Mouse (Mus musculus): ENCODE data around the gene Fcho1. TPM values are rescaled to one million over a fixed set of nuclear protein-coding genes. Genes with fewer than 3 reads are reported as not detected.
"Not testable (repeated sequence)": the region's sequence is repeated elsewhere in the genome, so short reads cannot be mapped to it uniquely, and the experiment has no call there.

Fcho1 gene
- polyA plus RNA-seq, 1 experiment from 2014 or later, result 3.9 TPM

DNA sequence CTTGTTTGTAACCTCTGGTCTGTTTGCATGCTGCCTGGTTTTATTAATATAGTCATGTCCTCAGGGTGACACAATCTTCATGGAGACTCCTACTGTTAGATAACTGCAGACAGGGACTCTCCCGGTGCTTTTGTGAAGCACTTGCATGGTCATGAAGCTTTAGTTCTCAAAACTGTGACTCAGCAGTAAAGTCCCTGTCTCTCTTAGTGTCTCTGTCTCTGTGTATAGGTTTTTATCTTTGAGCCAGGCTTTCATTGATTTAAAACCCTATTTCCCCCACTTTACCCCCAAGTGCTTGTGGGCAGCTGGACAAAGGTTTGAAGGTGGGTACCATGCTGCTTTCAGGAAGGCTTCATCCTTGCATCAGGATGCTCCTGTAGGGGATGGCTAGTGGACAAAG is 19.8 kb upstream of the Fcho1 start:
- DNase-seq, result no peak
- H3K4me2 ChIP-seq, result no peak overlapping the region
- no peaks in the 10 kb centered on the region for H3K9me3 ChIP-seq (ENCODE audit: low read depth, low read length)
- H3K9ac ChIP-seq, result no peak overlapping the region
- 86% methylated on average over 1 of the region's 1 CpGs for WGBS
- TF ChIP-seq CTCF (IDR thresholded peaks at IDR 0.05; ENCODE audit: low read depth), result no peak
- no peak overlapping the region for H3K27ac ChIP-seq (ENCODE audit: low read depth)
- H3K4me1 ChIP-seq (ENCODE audit: insufficient read depth), result no peaks in the 10 kb centered on the region
- ATAC-seq (ENCODE audit: insufficient read depth), result no peak
- H3K27me3 ChIP-seq (ENCODE audit: insufficient read depth, low read length), result no peaks in the 10 kb centered on the region
- H3K4me3 ChIP-seq (ENCODE audit: low read depth, low read length), result no peak overlapping the region
- H3K36me3 ChIP-seq (ENCODE audit: insufficient read depth), result no peaks in the 10 kb centered on the region

DNA sequence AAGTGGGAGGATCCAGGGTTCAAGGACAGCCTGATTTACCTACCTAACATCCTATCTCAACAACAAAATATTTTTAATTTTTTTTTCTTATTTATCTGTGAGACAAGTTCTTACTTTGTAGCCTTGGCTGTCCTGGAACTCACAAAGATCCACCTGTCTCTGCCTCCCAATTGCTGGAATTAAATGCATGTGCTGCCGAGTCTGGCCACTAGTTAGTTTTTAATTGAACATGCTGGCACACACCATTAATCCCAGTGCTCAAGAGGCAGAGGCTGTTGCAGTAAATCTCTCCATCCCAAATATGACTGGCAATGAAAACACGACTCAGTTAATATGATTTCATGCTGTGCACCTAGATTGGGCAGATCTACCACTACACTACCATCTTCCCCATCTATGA is 17.3 kb upstream of the Fcho1 start:
- H3K4me2 ChIP-seq, result no peak overlapping the region
- 55% methylated on average over 2 of the region's 2 CpGs for WGBS
- no peak overlapping the region for H3K9ac ChIP-seq
- no peak overlapping the region for H3K4me3 ChIP-seq (ENCODE audit: low read depth, low read length)
- no peaks in the 10 kb centered on the region for H3K4me1 ChIP-seq (ENCODE audit: insufficient read depth)
- no peaks in the 10 kb centered on the region for H3K36me3 ChIP-seq (ENCODE audit: insufficient read depth)
- TF ChIP-seq CTCF (IDR thresholded peaks at IDR 0.05; ENCODE audit: low read depth), result no peak
- ATAC-seq (ENCODE audit: insufficient read depth) (no peak), DNase-seq (no peak)
- H3K27me3 ChIP-seq (ENCODE audit: insufficient read depth, low read length), result no peaks in the 10 kb centered on the region
- H3K27ac ChIP-seq (ENCODE audit: low read depth), result no peak overlapping the region
- H3K9me3 ChIP-seq (ENCODE audit: low read depth, low read length), result no peaks in the 10 kb centered on the region

DNA sequence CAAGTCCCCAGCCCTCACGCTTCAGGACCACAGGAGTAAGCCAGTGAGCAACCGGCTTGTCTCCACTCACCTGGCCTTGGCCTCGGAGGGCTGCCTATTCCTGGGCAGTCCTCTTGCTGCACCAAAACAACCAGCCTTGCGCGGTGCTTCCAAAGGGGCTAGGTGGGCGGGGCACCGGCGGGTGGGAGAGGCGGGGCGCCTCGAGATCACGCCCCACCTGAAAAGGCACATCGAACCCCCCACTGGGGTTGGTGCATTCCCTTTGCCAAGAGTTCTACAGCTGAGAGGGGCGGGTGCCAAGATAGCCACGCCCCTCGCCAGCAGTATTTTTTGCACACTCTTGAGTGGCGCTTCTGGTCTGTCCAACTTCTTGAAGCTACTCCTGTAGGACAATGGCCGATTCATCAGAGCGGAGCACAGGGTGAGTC is 16.2 kb upstream of the Fcho1 start:
- 5% methylated on average over 19 of the region's 19 CpGs for WGBS
- peak; percentile 83 for ATAC-seq (ENCODE audit: insufficient read depth)
- peak overlapping the region; percentile 8; the same call in 1 of the 2 replicates for H3K4me3 ChIP-seq (ENCODE audit: low read depth, low read length)

DNA sequence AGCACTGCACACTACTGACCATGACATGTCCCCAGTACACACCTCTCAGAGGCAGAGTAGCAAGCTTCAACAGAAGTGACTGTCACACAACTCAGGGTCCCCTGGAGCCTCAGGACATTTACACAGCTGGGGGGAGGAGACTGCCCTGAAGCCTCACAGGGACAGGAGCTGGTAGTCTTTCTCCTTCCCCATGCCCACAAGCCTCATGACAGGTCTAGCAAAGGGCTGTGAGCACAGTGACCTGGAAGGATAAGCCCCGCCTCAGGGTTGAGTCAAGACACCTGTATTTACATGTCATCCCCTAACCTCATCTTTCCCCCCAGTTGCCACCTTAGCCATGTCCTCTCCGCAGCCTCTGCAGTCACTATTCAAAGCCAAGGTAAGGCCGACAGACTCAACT is 15.7 kb upstream of the Fcho1 start:
- Histone ChIP-seq H3K9ac (no peak overlapping the region), H3K4me2 (peak overlapping the region; percentile 53), H3K9me3 (ENCODE audit: low read depth, low read length) (no peaks in the 10 kb centered on the region), H3K4me1 (ENCODE audit: insufficient read depth) (no peaks in the 10 kb centered on the region), H3K27me3 (ENCODE audit: insufficient read depth, low read length) (no peaks in the 10 kb centered on the region), H3K27ac (ENCODE audit: low read depth) (no peak overlapping the region), H3K4me3 (ENCODE audit: low read depth, low read length) (no peak overlapping the region), H3K36me3 (ENCODE audit: insufficient read depth) (no peaks in the 10 kb centered on the region)
- TF ChIP-seq CTCF (IDR thresholded peaks at IDR 0.05; ENCODE audit: low read depth), result no peak
- ATAC-seq (ENCODE audit: insufficient read depth), result peak; percentile 12; the same call in 1 of the 2 replicates
- WGBS, result 41% methylated on average over 3 of the region's 3 CpGs
- DNase-seq, result no peak

More for the DNA sequence above, 16.2 kb upstream of the Fcho1 start:
- Histone ChIP-seq H3K9ac (no peak overlapping the region), H3K27me3 (ENCODE audit: insufficient read depth, low read length) (no peaks in the 10 kb centered on the region), H3K4me2 (peak overlapping the region; percentile 53), H3K4me1 (ENCODE audit: insufficient read depth) (no peaks in the 10 kb centered on the region), H3K27ac (ENCODE audit: low read depth) (no peak overlapping the region), H3K9me3 (ENCODE audit: low read depth, low read length) (no peaks in the 10 kb centered on the region), H3K36me3 (ENCODE audit: insufficient read depth) (no peaks in the 10 kb centered on the region)
- TF ChIP-seq CTCF (IDR thresholded peaks at IDR 0.05; ENCODE audit: low read depth), result no peak
- DNase-seq, result peak; percentile 60

DNA sequence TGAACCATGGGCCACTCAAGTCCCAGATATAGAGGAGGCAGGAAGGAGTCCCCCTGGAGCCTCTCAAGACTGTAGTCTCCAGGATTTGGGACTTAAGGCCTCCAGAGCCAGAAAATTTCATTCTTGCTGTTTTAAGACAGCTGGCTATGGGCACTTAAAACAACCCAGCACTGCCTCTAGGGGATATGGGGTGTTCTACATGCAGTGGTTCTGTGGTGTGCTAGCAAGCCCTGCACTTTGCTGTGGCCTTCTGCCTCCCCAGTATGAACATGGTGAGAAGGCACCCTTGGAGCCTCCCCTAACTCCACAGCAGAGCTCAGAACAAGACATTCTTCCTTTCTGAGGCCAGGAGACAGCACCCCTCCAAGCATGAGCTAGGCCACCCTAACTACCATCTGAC is 12.8 kb upstream of the Fcho1 start:
- not testable (repeated sequence) for H3K27me3 ChIP-seq (ENCODE audit: insufficient read depth, low read length); H3K4me1 ChIP-seq (ENCODE audit: insufficient read depth); H3K4me2 ChIP-seq; H3K36me3 ChIP-seq (ENCODE audit: insufficient read depth); DNase-seq; H3K9me3 ChIP-seq (ENCODE audit: low read depth, low read length); ATAC-seq (ENCODE audit: insufficient read depth); H3K4me3 ChIP-seq (ENCODE audit: low read depth, low read length); H3K9ac ChIP-seq; H3K27ac ChIP-seq (ENCODE audit: low read depth)

DNA sequence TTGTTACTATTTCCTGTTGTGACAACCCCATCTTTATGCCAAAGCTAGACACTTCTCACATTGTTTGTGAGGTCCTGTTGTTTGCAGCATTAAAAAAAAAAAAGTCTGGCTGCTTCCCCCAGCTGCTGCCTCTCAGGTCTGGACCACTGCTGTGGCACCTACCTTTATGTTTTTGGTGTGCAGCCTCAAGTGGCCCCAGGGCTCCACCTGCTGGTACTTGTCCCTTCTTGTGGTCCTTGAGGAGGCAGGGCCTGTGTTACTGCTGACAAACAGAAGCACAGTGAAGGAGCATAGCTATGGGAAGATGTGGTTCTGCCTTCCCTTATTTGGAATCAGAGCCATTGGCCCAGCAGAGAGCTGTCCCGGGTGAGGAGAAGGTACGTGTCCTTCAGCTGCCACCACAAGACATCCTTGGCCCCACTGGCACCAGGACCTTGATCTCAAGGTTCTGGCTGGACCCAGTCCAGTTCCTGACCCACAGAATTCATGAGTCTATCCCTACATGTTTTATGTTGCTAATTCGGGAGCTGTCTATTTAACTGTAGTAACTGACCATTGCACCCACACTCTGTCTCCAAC is 6.2 kb upstream of the Fcho1 start:
- WGBS, result 49% methylated on average over 3 of the region's 3 CpGs
- no peaks in the 10 kb centered on the region for H3K36me3 ChIP-seq (ENCODE audit: insufficient read depth)
- H3K4me1 ChIP-seq (ENCODE audit: insufficient read depth), result 0 out of 2 replicates have a peak, but pooled peaks cover 5% of the 10 kb centered on the region
- peak; percentile 60 for TF ChIP-seq CTCF (IDR thresholded peaks at IDR 0.05; ENCODE audit: low read depth)
- DNase-seq (peak; percentile 37), ATAC-seq (ENCODE audit: insufficient read depth) (no peak)
- no peak overlapping the region for H3K4me2 ChIP-seq
- no peaks in the 10 kb centered on the region for H3K9me3 ChIP-seq (ENCODE audit: low read depth, low read length)
- no peak overlapping the region for H3K9ac ChIP-seq
- H3K27me3 ChIP-seq (ENCODE audit: insufficient read depth, low read length), result peaks cover 4% of the 10 kb centered on the region
- no peak overlapping the region for H3K27ac ChIP-seq (ENCODE audit: low read depth)
- H3K4me3 ChIP-seq (ENCODE audit: low read depth, low read length), result no peak overlapping the region

DNA sequence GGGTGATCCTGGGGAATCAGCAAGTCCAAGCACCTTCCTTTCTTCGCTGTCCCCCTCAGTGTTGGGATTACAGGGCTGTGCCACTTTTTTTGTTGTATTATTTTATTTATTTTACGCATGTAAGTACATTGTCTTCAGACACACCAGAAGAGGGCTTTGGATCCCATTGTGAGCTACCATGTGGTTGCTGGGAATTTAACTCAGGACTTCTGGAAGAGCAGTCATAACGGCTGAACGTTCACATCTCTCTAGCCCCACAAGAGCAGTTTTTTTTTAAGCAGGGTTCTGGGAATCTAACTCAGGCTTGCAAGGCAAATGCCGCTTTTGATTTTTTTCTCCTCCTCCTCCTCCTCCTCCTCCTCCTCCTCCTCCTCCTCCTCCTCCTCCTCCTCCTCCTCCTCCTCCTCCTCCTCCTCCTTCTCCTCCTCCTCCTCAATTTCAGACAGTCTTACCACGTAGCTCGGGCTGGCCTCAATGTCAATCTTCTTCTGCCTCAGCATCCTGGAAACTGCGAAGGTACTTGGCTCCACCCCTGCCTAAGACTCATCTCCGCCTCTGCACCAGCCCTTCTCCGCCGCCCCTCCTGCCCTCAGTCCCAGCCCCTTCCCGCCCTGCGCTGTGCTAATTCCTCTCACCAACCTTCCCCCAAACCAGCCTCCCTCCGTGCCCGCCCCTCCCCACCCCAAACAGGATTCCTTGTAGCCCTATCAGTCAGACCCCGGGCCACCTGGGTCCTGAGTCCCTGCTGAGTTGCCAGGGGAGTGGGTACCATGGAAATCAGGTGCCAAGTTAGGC is 3.5 kb upstream of the Fcho1 start:
- WGBS, result 3% methylated on average over 14 of the region's 16 CpGs
- Histone ChIP-seq H3K9ac (no peak overlapping the region), H3K27me3 (ENCODE audit: insufficient read depth, low read length) (peaks cover 26% of the 10 kb centered on the region), H3K4me1 (ENCODE audit: insufficient read depth) (0 out of 2 replicates have a peak, but pooled peaks cover 5% of the 10 kb centered on the region), H3K4me2 (peak overlapping the region; percentile 58), H3K27ac (ENCODE audit: low read depth) (no peak overlapping the region), H3K9me3 (ENCODE audit: low read depth, low read length) (no peaks in the 10 kb centered on the region), H3K4me3 (ENCODE audit: low read depth, low read length) (peak overlapping the region; percentile 14; the same call in 1 of the 2 replicates), H3K36me3 (ENCODE audit: insufficient read depth) (no peaks in the 10 kb centered on the region)
- DNase-seq, result no peak
- no peak for TF ChIP-seq CTCF (IDR thresholded peaks at IDR 0.05; ENCODE audit: low read depth)
- ATAC-seq (ENCODE audit: insufficient read depth), result 0 out of 2 replicates have a peak, but pooled peaks have one; percentile 26

Measured in lung, embryonic 14.5 days (tissue).